13 mouse cellular contexts compared by ENCODE assay signal in the genomic region with DNA sequence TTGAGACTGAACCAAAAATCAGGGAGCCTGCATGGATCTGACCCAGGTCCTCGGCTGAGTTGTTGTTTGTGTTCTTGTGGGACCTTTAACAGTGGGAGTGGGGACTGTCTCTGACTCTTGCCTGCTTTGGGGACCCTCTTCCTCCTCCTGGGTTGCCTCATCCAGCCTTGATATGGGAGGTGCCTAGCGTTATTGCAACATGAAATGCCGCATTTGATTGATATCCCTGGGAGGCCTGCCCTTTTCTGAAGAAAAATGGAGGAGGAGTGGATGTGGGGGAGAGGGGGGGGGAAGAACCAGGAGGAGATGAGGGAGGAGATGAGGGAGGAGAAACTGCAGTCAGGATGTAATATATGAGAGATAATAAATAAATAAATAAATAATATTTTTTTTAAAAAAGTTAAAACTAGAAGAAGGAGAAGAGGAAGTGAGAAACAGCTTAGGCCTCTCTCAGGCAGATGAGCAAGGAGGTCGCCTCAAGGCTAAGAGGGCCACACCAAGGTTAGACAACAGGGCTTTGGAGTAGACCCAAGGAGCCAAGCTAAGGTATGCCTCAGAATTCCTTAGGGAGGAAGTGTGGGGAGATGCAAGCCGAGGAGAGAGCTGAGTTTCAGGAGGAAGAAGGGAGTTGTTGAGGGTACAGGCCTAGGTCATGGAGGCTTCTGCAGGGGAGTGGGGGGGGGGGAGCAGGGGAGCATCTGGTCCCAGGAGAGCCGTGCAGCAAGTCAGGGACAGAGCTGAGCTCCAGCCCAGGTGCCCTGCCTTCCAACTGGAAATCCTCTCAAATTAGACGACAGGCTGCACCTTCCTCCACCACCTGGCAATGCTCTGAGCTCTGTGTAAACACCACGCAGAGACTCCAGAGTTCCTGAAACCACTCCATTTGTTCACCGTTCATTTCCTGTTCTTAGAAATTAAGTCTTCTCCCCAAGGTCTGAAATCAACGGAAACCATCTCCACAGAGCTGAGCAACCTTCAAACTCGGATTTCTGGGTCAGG. TPM values are rescaled to one million over a fixed set of nuclear protein-coding genes. Genes with fewer than 3 reads are reported as not detected.
DNase-seq lines count a peak whose midpoint lies in the region; ATAC-seq and TF ChIP-seq lines count a peak whose summit lies in the region.
"Had no signal": no experiment of that assay in that cellular context is flagged by ENCODE, and none has a peak within 500 bp of the region (broad histone marks: within the 10 kb centered on the region; RNA-seq: fewer than 3 reads in every experiment).

No protein-coding gene starts in this region.

- no peak overlapping the region for H3K4me3 ChIP-seq in lung, embryonic 14.5 days (ENCODE audit: low read depth, low read length)
- H3K4me3 ChIP-seq in CH12.LX (replicated peaks in 1 of 3; ENCODE audit: low read depth in 2 of 3, low read length in 2 of 3, poor library complexity in 1 of 3): no peak overlapping the region
- no peak overlapping the region for H3K4me3 ChIP-seq in hindbrain, embryonic 14.5 days (replicated peaks; ENCODE audit: low read length)
- H3K4me3 ChIP-seq: embryonic facial prominence, embryonic 13.5 days; midbrain, embryonic 15.5 days had no signal

- peaks cover 4% of the 10 kb centered on the region; the same call in 1 of the 2 replicates for H3K27me3 ChIP-seq in lung, embryonic 14.5 days (ENCODE audit: insufficient read depth, low read length)
- peaks cover 27% of the 10 kb centered on the region for H3K27me3 ChIP-seq in CH12.LX (replicated peaks)
- H3K27me3 ChIP-seq in hindbrain, embryonic 14.5 days (ENCODE audit: control insufficient read depth, insufficient read depth, low read length): no peaks in the 10 kb centered on the region
- H3K27me3 ChIP-seq: midbrain, embryonic 15.5 days had no signal

- in situ Hi-C loops in CH12.LX (cut with MboI; ENCODE audit: low pct_ligation_motif_present, low pct_unique_long_range_greater_than_20kb, low sequenced_read_pairs): no loop called here

- no peak for TF ChIP-seq RAD21 in CH12.LX (IDR thresholded peaks at IDR 0.05; ENCODE audit: low read depth, low read length)

- WGBS in lung, embryonic 14.5 days: 35% methylated on average over 11 of the region's 11 CpGs
- 75% methylated on average over 11 of the region's 11 CpGs for WGBS in hindbrain, embryonic 14.5 days

- no peaks in the 10 kb centered on the region for H3K9me3 ChIP-seq in lung, embryonic 14.5 days (ENCODE audit: low read depth, low read length)
- peaks cover 3% of the 10 kb centered on the region for H3K9me3 ChIP-seq in CH12.LX (replicated peaks; ENCODE audit: low read length)
- no peaks in the 10 kb centered on the region for H3K9me3 ChIP-seq in hindbrain, embryonic 14.5 days (ENCODE audit: control insufficient read depth, low read length)
- H3K9me3 ChIP-seq: embryonic facial prominence, embryonic 13.5 days; midbrain, embryonic 15.5 days had no signal

- DNase-seq in cerebellum, adult 18-20 months: peak; percentile 51 to 60
- DNase-seq in cerebellum, postnatal 4 days (ENCODE audit: low spot score in 2 of 2): no peak
- DNase-seq in lung, embryonic 14.5 days: peak; percentile 35
- no peak for DNase-seq in lung, adult 18-20 months
- peak; percentile 36 for DNase-seq in CH12.LX (ENCODE audit: extremely low read depth)
- DNase-seq in urinary bladder, postnatal 36 days (ENCODE audit: low spot score in 2 of 2): no peak
- DNase-seq in hindbrain, embryonic 14.5 days (ENCODE audit: low spot score): no peak
- DNase-seq: adrenal gland, adult 2 months; kidney, adult 18-20 months had no signal

- H3K4me1 ChIP-seq in lung, embryonic 14.5 days (ENCODE audit: insufficient read depth): no peaks in the 10 kb centered on the region; the same call in none of the 2 replicates
- H3K4me1 ChIP-seq in CH12.LX (ENCODE audit: control insufficient read depth in 1 of 2, insufficient read depth in 2 of 2): peaks cover 26 to 58% of the 10 kb centered on the region in 2 experiments
- H3K4me1 ChIP-seq in hindbrain, embryonic 14.5 days (replicated peaks; ENCODE audit: control insufficient read depth, insufficient read depth, low read length): peaks cover 28% of the 10 kb centered on the region

- no peak for ATAC-seq in lung, embryonic 14.5 days (ENCODE audit: insufficient read depth)
- peak; percentile 47; the same call in 1 of the 2 replicates for ATAC-seq in granulocyte monocyte progenitor cell, adult 5-6 weeks (replicated peaks; ENCODE audit: poor library complexity, severe bottlenecking)
- ATAC-seq in hindbrain, embryonic 14.5 days (ENCODE audit: low FRiP score): no peak
- ATAC-seq: midbrain, embryonic 15.5 days had no signal

- H3K79me2 ChIP-seq in CH12.LX (replicated peaks; ENCODE audit: control insufficient read depth, extremely low read depth, insufficient read depth, poor library complexity, severe bottlenecking): no peaks in the 10 kb centered on the region

- no peak for TF ChIP-seq CTCF in lung, embryonic 14.5 days (IDR thresholded peaks at IDR 0.05; ENCODE audit: low read depth)
- TF ChIP-seq CTCF in CH12.LX (conservative IDR thresholded peaks at IDR 0.05 in 1 of 2, IDR thresholded peaks at IDR 0.05 in 1 of 2; ENCODE audit: low read depth in 2 of 2, low read length in 2 of 2): no peak

- H3K9ac ChIP-seq in lung, embryonic 14.5 days: no peak overlapping the region
- H3K9ac ChIP-seq in CH12.LX (ENCODE audit: insufficient read depth, low read depth): no peak overlapping the region
- H3K9ac ChIP-seq in hindbrain, embryonic 14.5 days: no peak overlapping the region
- H3K9ac ChIP-seq: embryonic facial prominence, embryonic 13.5 days; liver, embryonic 14.5 days; midbrain, embryonic 15.5 days had no signal

- H3K4me2 ChIP-seq in lung, embryonic 14.5 days: no peak overlapping the region
- H3K4me2 ChIP-seq in CH12.LX (ENCODE audit: insufficient read depth, low read depth, poor library complexity, severe bottlenecking): peak overlapping the region; percentile 12; the same call in 1 of the 2 replicates
- no peak overlapping the region for H3K4me2 ChIP-seq in hindbrain, embryonic 14.5 days (replicated peaks)
- H3K4me2 ChIP-seq: embryonic facial prominence, embryonic 13.5 days had no signal

- TF ChIP-seq EP300 in CH12.LX (IDR thresholded peaks at IDR 0.05; ENCODE audit: low read length): peak; percentile 37; the same call in 1 of the 2 replicates

- TF ChIP-seq POLR2A in CH12.LX (IDR thresholded peaks at IDR 0.05; ENCODE audit: low read depth, low read length): no peak

- dilution Hi-C loops in CH12.LX (cut with MboI; ENCODE audit: extremely low pct_ligation_motif_present, extremely low pct_unique_long_range_greater_than_20kb, low sequenced_read_pairs): no loop called here

- H3K36me3 ChIP-seq in lung, embryonic 14.5 days (ENCODE audit: insufficient read depth): no peaks in the 10 kb centered on the region; the same call in 1 of the 2 replicates
- H3K36me3 ChIP-seq in CH12.LX (replicated peaks in 1 of 2; ENCODE audit: control insufficient read depth in 1 of 2, insufficient read depth in 1 of 2, low read length in 1 of 2): no peaks in the 10 kb centered on the region
- 0 out of 2 replicates have a peak, but pooled peaks cover 5% of the 10 kb centered on the region for H3K36me3 ChIP-seq in hindbrain, embryonic 14.5 days (replicated peaks; ENCODE audit: control insufficient read depth, insufficient read depth)

- H3K27ac ChIP-seq in lung, embryonic 14.5 days (ENCODE audit: low read depth): peak overlapping the region; percentile 66
- no peak overlapping the region for H3K27ac ChIP-seq in CH12.LX (ENCODE audit: insufficient read depth, low read depth)
- H3K27ac ChIP-seq in hindbrain, embryonic 14.5 days: no peak overlapping the region
- H3K27ac ChIP-seq: embryonic facial prominence, embryonic 13.5 days; liver, embryonic 14.5 days; midbrain, embryonic 15.5 days had no signal

TF ChIP-seq in CH12.LX, 34 proteins besides CTCF, POLR2A, EP300 and RAD21:
- TF ChIP-seq PAX5 (IDR thresholded peaks at IDR 0.05; ENCODE audit: low read length) (no peak), TCF12 (IDR thresholded peaks at IDR 0.05; ENCODE audit: low read depth, low read length) (0 out of 2 replicates have a peak, but pooled peaks have one; percentile 24), SIN3A (IDR thresholded peaks at IDR 0.05; ENCODE audit: low read length) (no peak), ZNF384 (IDR thresholded peaks at IDR 0.05; ENCODE audit: low read depth, low read length) (peak; percentile 80), IRF4 (IDR thresholded peaks at IDR 0.05; ENCODE audit: low read depth, low read length) (peak; percentile 80), NRF1 (IDR thresholded peaks at IDR 0.05; ENCODE audit: low read depth, low read length) (no peak), NELFE (IDR thresholded peaks at IDR 0.05; ENCODE audit: low read depth, low read length) (no peak)

RNA-seq across cellular contexts. Expression of a gene that starts 4.6 kb away (rescaled TPM):
- polyA plus RNA-seq in lung, embryonic 14.5 days (2014; fragmentation: Nextera tagmentation; extraction: Ambion mirVana): 12.2 TPM in 2 replicates
- total RNA-seq in CH12.LX (2012; rRNA removed): 0.04 and 0.21 TPM in 2 replicates
- 0.04 and 0.05 TPM in 2 replicates for total RNA-seq in CH12.LX (2014; rRNA removed)
- polyA plus RNA-seq in CH12.LX (2012; ENCODE audit: insufficient read length, low read depth): 0.11 and 0.19 TPM in 2 replicates
- total RNA-seq in granulocyte monocyte progenitor cell, adult 5-6 weeks (2014; fragmentation: Nextera tagmentation): not detected in 2 replicates
- not detected in 2 replicates for total RNA-seq in granulocyte monocyte progenitor cell, adult 5-6 weeks (2017)
- 24.9 and 30.1 TPM in 2 replicates for polyA plus RNA-seq in hindbrain, embryonic 14.5 days (2014; fragmentation: Nextera tagmentation; extraction: Ambion mirVana)

Comparison
In these comparisons a context has a peak if more than half of its experiments do, and no peak if none do; other contexts are left out.
1. DNase-seq: peak in cerebellum, adult 18-20 months (2 of 2), lung, embryonic 14.5 days (single experiment) and CH12.LX (single experiment); none in cerebellum, postnatal 4 days (0 of 2), lung, adult 18-20 months (0 of 2), urinary bladder, postnatal 36 days (0 of 2) and hindbrain, embryonic 14.5 days (single experiment).
2. RNA of a gene that starts 4.6 kb away (polyA plus RNA-seq): 24.9 to 30.1 TPM in hindbrain, embryonic 14.5 days and 12.2 TPM in lung, embryonic 14.5 days; 0.11 to 0.19 TPM in CH12.LX; every median in the first group is over 10 times any median in the second.